Mouse (Mus musculus) C2C12 (cell line): ENCODE results near the gene Zfp212.

Experiments used
- CEBPB ChIP-seq: IDR thresholded peaks from one replicate; pipeline ENCODE4 v1.6.1; 2011; ENCODE audit warnings: low read depth, mild to moderate bottlenecking, control low read depth, moderate library complexity
- CTCF ChIP-seq: IDR thresholded peaks from one replicate; pipeline ENCODE4 v1.5.1; 2011; ENCODE audit not compliant: control insufficient read depth, insufficient read depth, insufficient read length
- FOSL1 ChIP-seq: IDR thresholded peaks from one replicate; pipeline ENCODE4 v1.8.0; 2011; ENCODE audit warnings: mild to moderate bottlenecking, low read length; ENCODE audit not compliant: poor library complexity, insufficient read depth, severe bottlenecking
- MAX ChIP-seq: IDR thresholded peaks from one replicate; pipeline ENCODE4 v1.6.1; 2011; ENCODE audit warnings: mild to moderate bottlenecking, control low read depth
- MYOD1 ChIP-seq: IDR thresholded peaks from one replicate; pipeline ENCODE4 v1.6.1; 2011; ENCODE audit warnings: low read depth; ENCODE audit not compliant: control insufficient read depth, insufficient read length
- MYOG ChIP-seq: IDR thresholded peaks from one replicate; pipeline ENCODE4 v1.6.1; 2011; ENCODE audit not compliant: control insufficient read depth, insufficient read length; ENCODE audit errors: extremely low read depth
- USF1 ChIP-seq: IDR thresholded peaks from one replicate; pipeline ENCODE4 v1.6.1; 2011; ENCODE audit warnings: low read depth, mild to moderate bottlenecking, control low read depth, moderate library complexity

DNA sequence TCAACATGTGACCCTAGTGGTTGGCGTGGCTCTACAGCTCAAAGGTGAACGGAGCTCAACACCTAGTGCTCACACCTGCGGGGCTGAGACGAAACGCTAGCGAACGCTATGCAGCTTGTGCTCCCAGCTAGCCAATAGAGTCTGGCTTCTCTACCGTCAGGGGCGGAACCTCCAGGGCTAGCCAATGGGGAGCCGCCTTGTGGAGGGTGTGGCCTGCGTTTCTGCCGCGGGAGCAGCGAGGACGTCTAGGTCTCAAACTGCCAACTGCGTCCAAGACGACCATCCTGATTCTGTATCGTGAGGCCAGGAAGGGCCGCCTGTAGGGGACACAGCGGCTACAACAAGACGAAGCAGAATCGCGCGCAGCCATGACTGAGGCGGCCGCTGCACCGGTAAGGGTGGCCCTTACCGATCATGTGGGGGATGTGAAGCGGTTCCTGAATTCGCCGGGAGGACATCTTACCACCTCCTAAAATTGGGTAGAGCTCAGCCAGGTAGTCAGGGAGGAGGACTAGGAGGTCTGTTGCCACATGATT is 33.0 kb downstream of the Zfp212 start, which contains the start of gene Zfp956:
- TF ChIP-seq CTCF = no peak
- peak; percentile 19 for TF ChIP-seq MAX
- no peak for TF ChIP-seq CEBPB
- no peak for TF ChIP-seq MYOG
- TF ChIP-seq USF1 = peak; percentile 17
- TF ChIP-seq MYOD1 = no peak
- no peak for TF ChIP-seq FOSL1
